Mouse (Mus musculus) hindbrain, embryonic 15.5 days (tissue): Measurements from ENCODE around the gene Klk8. TPM values are rescaled to one million over a fixed set of nuclear protein-coding genes. Genes with fewer than 3 reads are reported as not detected.
A peak's percentile ranks its signal among the peaks of the same experiment; 100 is the strongest.

Experiments used
- ATAC-seq: fragments of 200-750 bp; cut with Nextera tagmentation; 2 replicates; pipeline ENCODE4 v1.8.0; 2017; ENCODE audit warnings: low read depth, moderate number of reproducible peaks, moderate TSS enrichment; ENCODE audit not compliant: low FRiP score
- H3K27ac ChIP-seq: fragments of 300-500 bp; sonication (generic); replicated peaks from 2 replicates; pipeline ENCODE4 v1.5.1; 2015; ENCODE audit warnings: mild to moderate bottlenecking, inconsistent platforms
- H3K27me3 ChIP-seq: fragments of 300-500 bp; sonication (generic); 2 replicates; pipeline ENCODE4 v1.6.1; 2015; ENCODE audit warnings: control low read depth, inconsistent platforms
- H3K36me3 ChIP-seq: fragments of 300-500 bp; sonication (generic); 2 replicates; pipeline ENCODE4 v1.6.1; 2015; ENCODE audit warnings: control low read depth, inconsistent platforms
- H3K4me1 ChIP-seq: fragments of 300-500 bp; sonication (generic); replicated peaks from 2 replicates; pipeline ENCODE4 v1.6.1; 2015; ENCODE audit warnings: control low read depth, inconsistent platforms
- H3K4me2 ChIP-seq: fragments of 300-500 bp; sonication (generic); 2 replicates; pipeline ENCODE4 v1.6.1; 2015; ENCODE audit warnings: moderate library complexity, mild to moderate bottlenecking, inconsistent platforms
- H3K4me3 ChIP-seq: fragments of 300-500 bp; sonication (generic); 2 replicates; pipeline ENCODE4 v1.5.1; 2015; ENCODE audit warnings: mild to moderate bottlenecking, inconsistent platforms
- H3K9ac ChIP-seq: fragments of 300-500 bp; sonication (generic); 2 replicates; pipeline ENCODE4 v1.6.1; 2015; ENCODE audit warnings: inconsistent platforms
- H3K9me3 ChIP-seq: fragments of 300-500 bp; sonication (generic); 2 replicates; pipeline ENCODE4 v1.6.1; 2016; ENCODE audit warnings: control low read depth, inconsistent platforms
- WGBS: fragments of 180-500 bp; shearing (Covaris S2); methylation state at CpG from one replicate; pipeline ENCODE4 v1.1.7; 2015; 5-methylcytosine and 5-hydroxymethylcytosine counted together
- polyA plus RNA-seq: library from polyadenylated mRNA; unstranded; fragments of >200 nt; fragmentation: Nextera tagmentation; extraction: Ambion mirVana; gene quantifications from 2 replicates; pipeline ENCODE4 v1.2.1, GENCODE M21; 2015

Klk8 gene
- polyA plus RNA-seq, 1 experiment from 2014 or later = 10.1 TPM

- peaks cover 17% of the 10 kb centered on the region for H3K4me1 ChIP-seq
- H3K4me3 ChIP-seq = peak overlapping the region; percentile 47
- H3K9ac ChIP-seq = 0 out of 2 replicates have a peak overlapping the region, but pooled peaks have one; percentile 36
- H3K9me3 ChIP-seq = no peaks in the 10 kb centered on the region
- 42% methylated on average over 13 of the region's 13 CpGs for WGBS
- H3K27ac ChIP-seq = no peak overlapping the region
- H3K4me2 ChIP-seq = peak overlapping the region; percentile 76
- H3K27me3 ChIP-seq = peaks cover 22% of the 10 kb centered on the region; the same call in 1 of the 2 replicates
- peak; percentile 58 for ATAC-seq
- no peaks in the 10 kb centered on the region for H3K36me3 ChIP-seq
Observed at GRCm38 (mm10) chr7:43797844-43798462, 576 bp downstream of the Klk8 start.

- Histone ChIP-seq H3K27ac (no peak overlapping the region), H3K4me2 (no peak overlapping the region), H3K9me3 (no peaks in the 10 kb centered on the region), H3K27me3 (peaks cover 22% of the 10 kb centered on the region; the same call in 1 of the 2 replicates), H3K9ac (no peak overlapping the region), H3K4me1 (peaks cover 17% of the 10 kb centered on the region), H3K4me3 (no peak overlapping the region), H3K36me3 (no peaks in the 10 kb centered on the region)
- 77% methylated on average over 7 of the region's 7 CpGs for WGBS
- no peak for ATAC-seq
Observed at GRCm38 (mm10) chr7:43799876-43800275, 2.5 kb downstream of the Klk8 start.

GRCm38 (mm10) chr7:43810994-43811393 lies 13.6 kb downstream of the Klk8 start, which contains the start of gene Klk7:
Gene Klk7 (plus strand): TSS chr7:43811294.
- no peaks in the 10 kb centered on the region for H3K4me1 ChIP-seq
- 53% methylated on average over 5 of the region's 5 CpGs for WGBS

GRCm38 (mm10) chr7:43815211-43815610 lies 17.8 kb downstream of the Klk8 start:
- H3K9ac ChIP-seq = no peak overlapping the region
- H3K27me3 ChIP-seq = no peaks in the 10 kb centered on the region
- H3K9me3 ChIP-seq = no peaks in the 10 kb centered on the region
- ATAC-seq = no peak
- no peak overlapping the region for H3K27ac ChIP-seq
- no peak overlapping the region for H3K4me2 ChIP-seq
- H3K4me3 ChIP-seq = no peak overlapping the region
- H3K4me1 ChIP-seq = no peaks in the 10 kb centered on the region
- no peaks in the 10 kb centered on the region for H3K36me3 ChIP-seq
- WGBS = 89% methylated on average over 7 of the region's 7 CpGs

More at GRCm38 (mm10) chr7:43810994-43811393, 13.6 kb downstream of the Klk8 start, which contains the start of gene Klk7:
- no peak for ATAC-seq
- no peak within 1 kb of the TSS for H3K27ac ChIP-seq
- H3K4me2 ChIP-seq = no peak within 1 kb of the TSS
- H3K4me3 ChIP-seq = no peak within 1 kb of the TSS
- H3K27me3 ChIP-seq = no peaks in the 10 kb centered on the region
- H3K36me3 ChIP-seq = no peaks in the 10 kb centered on the region
- no peak within 1 kb of the TSS for H3K9ac ChIP-seq
- no peaks in the 10 kb centered on the region for H3K9me3 ChIP-seq

GRCm38 (mm10) chr7:43816746-43817145 lies 19.4 kb downstream of the Klk8 start:
- no peaks in the 10 kb centered on the region for H3K4me1 ChIP-seq
- no peak overlapping the region for H3K9ac ChIP-seq
- no peak overlapping the region for H3K4me3 ChIP-seq
- H3K9me3 ChIP-seq = no peaks in the 10 kb centered on the region
- no peak overlapping the region for H3K4me2 ChIP-seq
- no peak for ATAC-seq
- no peaks in the 10 kb centered on the region for H3K36me3 ChIP-seq
- no peak overlapping the region for H3K27ac ChIP-seq
- no peaks in the 10 kb centered on the region for H3K27me3 ChIP-seq

- no peak for ATAC-seq
- Histone ChIP-seq H3K27ac (no peak overlapping the region), H3K27me3 (no peaks in the 10 kb centered on the region), H3K9me3 (no peaks in the 10 kb centered on the region), H3K4me3 (no peak overlapping the region), H3K9ac (no peak overlapping the region), H3K36me3 (no peaks in the 10 kb centered on the region), H3K4me1 (no peaks in the 10 kb centered on the region), H3K4me2 (no peak overlapping the region)
- 96% methylated on average over 7 of the region's 7 CpGs for WGBS
Observed at GRCm38 (mm10) chr7:43821581-43821980, 24.2 kb downstream of the Klk8 start.

GRCm38 (mm10) chr7:43824199-43824598 lies 26.8 kb downstream of the Klk8 start, which contains the start of gene Klk6:
Gene Klk6 (plus strand): TSS chr7:43824499.
- H3K27ac ChIP-seq = no peak within 1 kb of the TSS
- no peaks in the 10 kb centered on the region for H3K36me3 ChIP-seq
- H3K9me3 ChIP-seq = no peaks in the 10 kb centered on the region
- H3K9ac ChIP-seq = no peak within 1 kb of the TSS
- H3K27me3 ChIP-seq = no peaks in the 10 kb centered on the region
- no peak within 1 kb of the TSS for H3K4me3 ChIP-seq
- 69% methylated on average over 10 of the region's 10 CpGs for WGBS
- H3K4me1 ChIP-seq = no peaks in the 10 kb centered on the region
- no peak within 1 kb of the TSS for H3K4me2 ChIP-seq
- no peak for ATAC-seq

- no peaks in the 10 kb centered on the region for H3K36me3 ChIP-seq
- H3K4me3 ChIP-seq = no peak overlapping the region
- no peak overlapping the region for H3K4me2 ChIP-seq
- H3K9ac ChIP-seq = no peak overlapping the region
- H3K27me3 ChIP-seq = no peaks in the 10 kb centered on the region
- no peak for ATAC-seq
- H3K9me3 ChIP-seq = no peaks in the 10 kb centered on the region
- WGBS = 93% methylated on average over 5 of the region's 5 CpGs
- no peaks in the 10 kb centered on the region for H3K4me1 ChIP-seq
- no peak overlapping the region for H3K27ac ChIP-seq
Observed at GRCm38 (mm10) chr7:43826056-43826455, 28.7 kb downstream of the Klk8 start.

- no peaks in the 10 kb centered on the region for H3K4me1 ChIP-seq
- H3K4me3 ChIP-seq = no peak overlapping the region
- no peak overlapping the region for H3K4me2 ChIP-seq
- no peaks in the 10 kb centered on the region for H3K9me3 ChIP-seq
- whole genome bisulfite sequencing = 88% methylated on average over 4 of the region's 4 CpGs
- no peak overlapping the region for H3K9ac ChIP-seq
- H3K27me3 ChIP-seq = no peaks in the 10 kb centered on the region
- H3K36me3 ChIP-seq = no peaks in the 10 kb centered on the region
- H3K27ac ChIP-seq = no peak overlapping the region
- ATAC-seq = no peak
Observed at GRCm38 (mm10) chr7:43827706-43828105, 30.3 kb downstream of the Klk8 start.

GRCm38 (mm10) chr7:43829006-43829405 lies 31.6 kb downstream of the Klk8 start:
- no peaks in the 10 kb centered on the region for H3K9me3 ChIP-seq
- no peaks in the 10 kb centered on the region for H3K27me3 ChIP-seq
- H3K27ac ChIP-seq = no peak overlapping the region
- no peak overlapping the region for H3K4me3 ChIP-seq
- no peak overlapping the region for H3K4me2 ChIP-seq
- no peak overlapping the region for H3K9ac ChIP-seq
- no peak for ATAC-seq
- H3K36me3 ChIP-seq = no peaks in the 10 kb centered on the region
- H3K4me1 ChIP-seq = no peaks in the 10 kb centered on the region
- 94% methylated on average over 8 of the region's 8 CpGs for WGBS

GRCm38 (mm10) chr7:43841701-43842100 lies 44.3 kb downstream of the Klk8 start, which contains the start of gene Klk5:
Gene Klk5 (plus strand): TSS chr7:43841971.
- WGBS = 58% methylated on average over 3 of the region's 3 CpGs
- Histone ChIP-seq H3K9me3 (no peaks in the 10 kb centered on the region), H3K4me3 (no peak within 1 kb of the TSS), H3K9ac (no peak within 1 kb of the TSS), H3K27me3 (no peaks in the 10 kb centered on the region), H3K4me1 (no peaks in the 10 kb centered on the region), H3K4me2 (no peak within 1 kb of the TSS), H3K27ac (no peak within 1 kb of the TSS), H3K36me3 (no peaks in the 10 kb centered on the region)
- no peak for ATAC-seq

- H3K4me1 ChIP-seq = no peaks in the 10 kb centered on the region
- H3K9me3 ChIP-seq = no peaks in the 10 kb centered on the region
- H3K27me3 ChIP-seq = no peaks in the 10 kb centered on the region
- no peak overlapping the region for H3K4me2 ChIP-seq
- ATAC-seq = no peak
- H3K27ac ChIP-seq = no peak overlapping the region
- H3K36me3 ChIP-seq = no peaks in the 10 kb centered on the region
- 90% methylated on average over 4 of the region's 4 CpGs for WGBS
- no peak overlapping the region for H3K4me3 ChIP-seq
- H3K9ac ChIP-seq = no peak overlapping the region
Observed at GRCm38 (mm10) chr7:43843801-43844200, 46.4 kb downstream of the Klk8 start.

- Histone ChIP-seq H3K36me3 (no peaks in the 10 kb centered on the region), H3K4me3 (no peak overlapping the region)
- 94% methylated on average over 6 of the region's 6 CpGs for WGBS
Observed at GRCm38 (mm10) chr7:43851616-43852015, 54.2 kb downstream of the Klk8 start.

More at GRCm38 (mm10) chr7:43851616-43852015, 54.2 kb downstream of the Klk8 start:
- Histone ChIP-seq H3K4me2 (no peak overlapping the region), H3K4me1 (no peaks in the 10 kb centered on the region), H3K27ac (no peak overlapping the region), H3K9ac (no peak overlapping the region), H3K27me3 (no peaks in the 10 kb centered on the region), H3K9me3 (no peaks in the 10 kb centered on the region)
- no peak for ATAC-seq
